Mouse (Mus musculus) heart, embryonic 16.5 days (tissue): ENCODE results near the gene Trub2. TPM values are rescaled to one million over a fixed set of nuclear protein-coding genes. Genes with fewer than 3 reads are reported as not detected.

Experiments used
- ATAC-seq: fragments of 200-750 bp; cut with Nextera tagmentation; replicated peaks from 2 replicates; pipeline ENCODE4 v1.8.0; 2017; ENCODE audit warnings: moderate number of reproducible peaks; ENCODE audit not compliant: insufficient read depth, low FRiP score; ENCODE audit errors: extremely low read depth
- H3K27ac ChIP-seq: fragments of 300-500 bp; sonication (generic); 2 replicates; pipeline ENCODE4 v1.5.1; 2014; ENCODE audit warnings: mild to moderate bottlenecking, low read length, control low read depth, moderate library complexity
- H3K27me3 ChIP-seq: fragments of 300-500 bp; sonication (generic); 2 replicates; pipeline ENCODE4 v1.6.1; 2014; ENCODE audit warnings: low read length, mixed read lengths; ENCODE audit not compliant: control insufficient read depth, insufficient read depth
- H3K36me3 ChIP-seq: fragments of 300-500 bp; sonication (generic); 2 replicates; pipeline ENCODE4 v1.6.1; 2014; ENCODE audit not compliant: control insufficient read depth, insufficient read depth
- H3K4me1 ChIP-seq: fragments of 300-500 bp; sonication (generic); 2 replicates; pipeline ENCODE4 v1.6.1; 2014; ENCODE audit warnings: low read length, mixed read lengths; ENCODE audit not compliant: control insufficient read depth, insufficient read depth
- H3K4me2 ChIP-seq: fragments of 300-500 bp; sonication (generic); 2 replicates; pipeline ENCODE4 v1.6.1; 2014; ENCODE audit warnings: low read depth, mild to moderate bottlenecking, control low read depth, low read length
- H3K4me3 ChIP-seq: fragments of 300-500 bp; sonication (generic); 2 replicates; pipeline ENCODE4 v1.5.1; 2014; ENCODE audit warnings: mild to moderate bottlenecking, control low read depth, low read length
- H3K9ac ChIP-seq: fragments of 300-500 bp; sonication (generic); 2 replicates; pipeline ENCODE4 v1.6.1; 2014; ENCODE audit warnings: low read length, control low read depth
- H3K9me3 ChIP-seq: fragments of 300-500 bp; sonication (generic); replicated peaks from 2 replicates; pipeline ENCODE4 v1.6.1; 2016; ENCODE audit warnings: low read length; ENCODE audit not compliant: control insufficient read depth
- WGBS: fragments of 180-500 bp; shearing (Covaris S2); extraction: QIAGEN DNeasy Blood & Tissue Kit; methylation state at CpG from one replicate; pipeline ENCODE4 v1.1.7; 2014; 5-methylcytosine and 5-hydroxymethylcytosine counted together
- polyA plus RNA-seq: library from polyadenylated mRNA; unstranded; fragments of >200 nt; fragmentation: Nextera tagmentation; extraction: Ambion mirVana; gene quantifications from 2 replicates; pipeline ENCODE4 v1.2.1, GENCODE M21; 2015

Gene Trub2
- polyA plus RNA-seq, 1 experiment from 2014 or later: 29.6 TPM

GRCm38 (mm10) chr2:29739368-29739767, 48.9 kb downstream of the Trub2 start:
- 59% methylated on average over 5 of the region's 5 CpGs for WGBS
- no peak overlapping the region for H3K4me2 ChIP-seq
- no peak overlapping the region for H3K4me3 ChIP-seq
- ATAC-seq: no peak
- peaks cover 9% of the 10 kb centered on the region for H3K4me1 ChIP-seq
- no peaks in the 10 kb centered on the region for H3K9me3 ChIP-seq
- no peaks in the 10 kb centered on the region for H3K27me3 ChIP-seq
- peak overlapping the region; percentile 21 for H3K27ac ChIP-seq
- peaks cover 26% of the 10 kb centered on the region for H3K36me3 ChIP-seq
- H3K9ac ChIP-seq: no peak overlapping the region

- Histone ChIP-seq H3K9me3 (no peaks in the 10 kb centered on the region), H3K27ac (peak overlapping the region; percentile 21; the same call in 1 of the 2 replicates), H3K4me2 (no peak overlapping the region), H3K36me3 (peaks cover 30% of the 10 kb centered on the region), H3K4me1 (peaks cover 9% of the 10 kb centered on the region), H3K4me3 (no peak overlapping the region), H3K9ac (no peak overlapping the region), H3K27me3 (no peaks in the 10 kb centered on the region)
- ATAC-seq: no peak
- WGBS: 53% methylated on average over 4 of the region's 4 CpGs
Observed at GRCm38 (mm10) chr2:29738799-29739198, 49.5 kb downstream of the Trub2 start.

- Histone ChIP-seq H3K27ac (peak overlapping the region; percentile 69), H3K36me3 (peaks cover 33% of the 10 kb centered on the region), H3K4me1 (peaks cover 9% of the 10 kb centered on the region), H3K4me3 (no peak overlapping the region), H3K27me3 (no peaks in the 10 kb centered on the region), H3K4me2 (no peak overlapping the region), H3K9me3 (no peaks in the 10 kb centered on the region), H3K9ac (peak overlapping the region; percentile 38; the same call in 1 of the 2 replicates)
- peak; percentile 77 for ATAC-seq
- WGBS: 50% methylated on average over 12 of the region's 12 CpGs
Observed at GRCm38 (mm10) chr2:29737209-29737925, 50.9 kb downstream of the Trub2 start.

DNA sequence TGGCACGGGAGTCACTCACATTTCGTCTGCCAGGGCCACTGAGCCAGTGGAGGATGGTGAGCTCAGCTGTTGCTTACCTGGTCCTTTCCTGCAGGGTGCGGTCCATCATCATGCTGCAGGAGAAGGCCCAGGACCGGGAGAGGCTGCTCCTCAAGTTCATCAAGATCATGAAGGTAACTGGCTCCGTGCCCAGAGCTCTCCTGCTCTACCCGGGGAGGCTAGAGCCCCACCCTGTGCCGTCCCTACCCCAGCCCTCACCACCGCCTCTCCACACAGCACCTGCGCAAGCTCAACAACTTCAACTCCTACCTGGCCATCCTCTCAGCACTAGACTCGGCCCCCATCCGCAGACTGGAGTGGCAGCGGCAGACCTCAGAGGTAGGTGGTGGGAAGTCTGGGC, 52.6 kb downstream of the Trub2 start:
- Histone ChIP-seq H3K4me1 (peaks cover 9% of the 10 kb centered on the region), H3K27me3 (no peaks in the 10 kb centered on the region), H3K9ac (no peak overlapping the region), H3K4me2 (no peak overlapping the region), H3K36me3 (peaks cover 33% of the 10 kb centered on the region), H3K27ac (no peak overlapping the region), H3K4me3 (no peak overlapping the region), H3K9me3 (no peaks in the 10 kb centered on the region)
- WGBS: 79% methylated on average over 12 of the region's 12 CpGs
- no peak for ATAC-seq

DNA sequence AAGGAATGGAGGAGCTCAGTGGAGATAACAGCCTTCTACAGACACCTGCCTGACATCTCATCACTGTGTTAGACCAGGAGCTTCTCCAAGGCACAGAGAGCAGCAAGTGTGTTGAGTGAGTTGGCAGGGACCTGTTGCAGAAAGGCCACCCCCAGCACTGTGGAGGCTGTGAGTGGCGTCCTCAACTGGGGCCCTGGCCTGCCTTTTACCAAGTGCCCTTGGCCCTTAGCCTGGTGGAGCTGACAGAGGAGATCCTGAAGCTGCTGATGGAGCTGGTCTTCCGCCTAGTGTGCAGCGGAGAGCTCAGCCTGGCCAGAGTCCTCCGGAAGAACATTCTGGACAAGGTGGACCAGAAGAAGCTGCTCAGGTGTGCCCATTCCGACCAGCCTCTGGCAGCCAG, 55.0 kb downstream of the Trub2 start:
- no peaks in the 10 kb centered on the region for H3K27me3 ChIP-seq
- peaks cover 25% of the 10 kb centered on the region; the same call in 1 of the 2 replicates for H3K36me3 ChIP-seq
- H3K9me3 ChIP-seq: no peaks in the 10 kb centered on the region
- no peak overlapping the region for H3K27ac ChIP-seq
- peaks cover 9% of the 10 kb centered on the region for H3K4me1 ChIP-seq
- H3K9ac ChIP-seq: no peak overlapping the region
- no peak overlapping the region for H3K4me3 ChIP-seq
- no peak for ATAC-seq
- H3K4me2 ChIP-seq: no peak overlapping the region
- 93% methylated on average over 5 of the region's 5 CpGs for WGBS

- 85% methylated on average over 10 of the region's 10 CpGs for WGBS
- H3K36me3 ChIP-seq: peaks cover 26% of the 10 kb centered on the region
- no peaks in the 10 kb centered on the region for H3K27me3 ChIP-seq
- H3K4me3 ChIP-seq: no peak overlapping the region
- no peak overlapping the region for H3K4me2 ChIP-seq
- no peak overlapping the region for H3K27ac ChIP-seq
- ATAC-seq: no peak
- H3K4me1 ChIP-seq: peaks cover 7% of the 10 kb centered on the region
- H3K9me3 ChIP-seq: no peaks in the 10 kb centered on the region
- no peak overlapping the region for H3K9ac ChIP-seq
Observed at GRCm38 (mm10) chr2:29732559-29732958, 55.7 kb downstream of the Trub2 start.

GRCm38 (mm10) chr2:29731545-29731944, 56.8 kb downstream of the Trub2 start:
- no peak overlapping the region for H3K4me3 ChIP-seq
- ATAC-seq: no peak
- 53% methylated on average over 3 of the region's 3 CpGs for WGBS

GRCm38 (mm10) chr2:29729500-29729899, 58.8 kb downstream of the Trub2 start:
- Histone ChIP-seq H3K4me3 (no peak overlapping the region), H3K27ac (no peak overlapping the region), H3K4me2 (no peak overlapping the region), H3K36me3 (peaks cover 32% of the 10 kb centered on the region), H3K9ac (no peak overlapping the region), H3K27me3 (no peaks in the 10 kb centered on the region), H3K4me1 (no peaks in the 10 kb centered on the region), H3K9me3 (no peaks in the 10 kb centered on the region)
- 52% methylated on average over 2 of the region's 2 CpGs for WGBS
- ATAC-seq: no peak

More at GRCm38 (mm10) chr2:29731545-29731944, 56.8 kb downstream of the Trub2 start:
- no peaks in the 10 kb centered on the region for H3K4me1 ChIP-seq
- H3K27me3 ChIP-seq: no peaks in the 10 kb centered on the region
- no peak overlapping the region for H3K27ac ChIP-seq
- H3K4me2 ChIP-seq: no peak overlapping the region
- no peak overlapping the region for H3K9ac ChIP-seq
- no peaks in the 10 kb centered on the region for H3K9me3 ChIP-seq
- H3K36me3 ChIP-seq: peaks cover 30% of the 10 kb centered on the region

DNA sequence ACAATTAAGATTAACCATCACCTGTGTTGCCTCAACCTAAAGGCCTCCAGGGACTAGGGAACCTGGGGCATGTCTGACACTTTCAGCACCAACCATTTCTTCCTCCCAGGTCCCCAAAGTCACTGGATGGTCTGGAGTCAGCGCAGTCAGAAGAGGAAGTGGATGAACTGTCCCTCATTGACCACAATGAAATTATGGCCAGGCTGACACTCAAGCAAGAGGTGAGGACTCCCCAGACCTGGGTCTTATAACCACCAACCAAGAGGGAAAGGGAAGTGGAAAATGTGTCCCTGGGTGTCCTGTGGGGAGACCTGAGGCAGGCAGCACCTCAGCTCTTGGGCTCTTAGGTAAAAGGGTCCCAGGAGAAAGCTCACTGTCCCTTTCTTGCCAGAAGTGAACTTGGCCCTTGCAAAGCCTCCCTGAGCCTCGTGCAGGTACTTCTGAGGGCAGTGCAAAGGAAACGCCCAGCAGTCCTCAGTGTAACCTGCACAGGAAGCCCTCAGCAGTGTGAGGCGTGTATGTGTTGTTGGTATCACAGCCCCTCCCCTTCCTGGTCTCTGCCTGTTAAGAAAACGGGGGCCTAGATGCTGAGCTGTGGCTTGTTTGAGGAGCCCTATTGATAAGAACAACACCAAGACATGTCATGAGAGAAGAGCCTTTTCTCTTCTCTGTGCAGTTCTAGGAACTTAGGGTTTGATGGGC, 63.5 kb downstream of the Trub2 start:
- Histone ChIP-seq H3K36me3 (peaks cover 32% of the 10 kb centered on the region), H3K9me3 (no peaks in the 10 kb centered on the region)

More for the DNA sequence above, 63.5 kb downstream of the Trub2 start:
- no peak overlapping the region for H3K9ac ChIP-seq
- no peaks in the 10 kb centered on the region for H3K27me3 ChIP-seq
- H3K4me1 ChIP-seq: no peaks in the 10 kb centered on the region
- H3K27ac ChIP-seq: no peak overlapping the region
- H3K4me3 ChIP-seq: no peak overlapping the region
- no peak overlapping the region for H3K4me2 ChIP-seq
- 65% methylated on average over 5 of the region's 5 CpGs for WGBS
- no peak for ATAC-seq
